Mouse (Mus musculus): Measurements from ENCODE around the gene Sox8.

DNA sequence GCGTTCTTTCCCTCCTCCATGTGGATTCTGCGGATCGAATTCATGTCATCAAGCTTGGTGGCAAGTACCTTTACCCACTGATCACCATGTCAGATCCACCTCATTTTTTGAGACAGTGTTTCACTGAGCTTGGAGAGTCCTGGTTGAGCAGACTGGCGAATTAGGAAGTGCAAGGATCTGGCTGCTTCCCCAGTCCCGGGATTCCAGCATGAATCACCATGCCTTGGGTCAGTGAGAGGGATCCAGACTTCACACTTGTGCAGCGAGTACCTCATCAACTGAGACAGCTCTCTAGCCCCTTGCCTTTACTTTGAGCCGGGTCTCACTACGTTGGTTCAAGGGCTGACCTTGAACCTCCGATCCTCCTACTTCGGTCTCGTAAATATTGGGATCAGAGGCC lies 19.2 kb downstream of the Sox8 start:
- TF ChIP-seq CTCF (IDR thresholded peaks at IDR 0.05; ENCODE audit: borderline replicate concordance, control insufficient read depth, extremely low read depth, insufficient read depth, low read length, poor library complexity) (no peak), POLR2A (IDR thresholded peaks at IDR 0.05; ENCODE audit: control insufficient read depth, extremely low read depth, insufficient read depth, low read length, poor library complexity) (no peak)
